Mouse (Mus musculus) forebrain, embryonic 14.5 days (tissue): ENCODE results near the gene Gabra5. TPM values are rescaled to one million over a fixed set of nuclear protein-coding genes. Genes with fewer than 3 reads are reported as not detected.

Experiments used
- ATAC-seq: fragments of 200-750 bp; cut with Nextera tagmentation; 2 replicates; pipeline ENCODE4 v1.8.0; 2017; ENCODE audit warnings: mild to moderate bottlenecking, moderate library complexity
- DNase-seq: peaks from one replicate; pipeline ENCODE4 v3.0.0-alpha.2; 2015; ENCODE audit warnings: low spot score
- H3K27ac ChIP-seq: fragments of 300-500 bp; sonication (generic); 2 replicates; pipeline ENCODE4 v1.5.1; 2014; ENCODE audit warnings: low read depth, mild to moderate bottlenecking, control low read depth, low read length, moderate library complexity
- H3K27me3 ChIP-seq: fragments of 300-500 bp; sonication (generic); replicated peaks from 2 replicates; pipeline ENCODE4 v1.6.1; 2014; ENCODE audit warnings: low read length, control low read depth, mixed read lengths; ENCODE audit not compliant: control insufficient read depth, insufficient read depth
- H3K36me3 ChIP-seq: fragments of 300-500 bp; sonication (generic); 2 replicates; pipeline ENCODE4 v1.6.1; 2014; ENCODE audit warnings: low read length, control low read depth; ENCODE audit not compliant: control insufficient read depth, insufficient read depth
- H3K4me1 ChIP-seq: fragments of 300-500 bp; sonication (generic); 2 replicates; pipeline ENCODE4 v1.6.1; 2014; ENCODE audit warnings: antibody characterized with exemption, low read length, control low read depth; ENCODE audit not compliant: control insufficient read depth, insufficient read depth
- H3K4me2 ChIP-seq: fragments of 300-500 bp; sonication (generic); 2 replicates; pipeline ENCODE4 v1.6.1; 2014; ENCODE audit warnings: mild to moderate bottlenecking, control low read depth, low read length
- H3K4me3 ChIP-seq: fragments of 300-500 bp; sonication (generic); 2 replicates; pipeline ENCODE4 v1.5.1; 2014; ENCODE audit warnings: low read depth, low read length, control low read depth
- H3K9ac ChIP-seq: fragments of 300-500 bp; sonication (generic); 2 replicates; pipeline ENCODE4 v1.6.1; 2014; ENCODE audit warnings: mild to moderate bottlenecking, low read length, control low read depth, moderate library complexity
- H3K9me3 ChIP-seq: fragments of 300-500 bp; sonication (generic); replicated peaks from 2 replicates; pipeline ENCODE4 v1.6.1; 2016; ENCODE audit warnings: low read length, control low read depth, mixed read lengths; ENCODE audit not compliant: control insufficient read depth
- WGBS: fragments of 180-500 bp; shearing (Covaris S2); extraction: QIAGEN DNeasy Blood & Tissue Kit; methylation state at CpG from one replicate; pipeline ENCODE4 v1.1.7; 2014; 5-methylcytosine and 5-hydroxymethylcytosine counted together
- polyA plus RNA-seq: library from polyadenylated mRNA; unstranded; fragments of >200 nt; fragmentation: Nextera tagmentation; extraction: Ambion mirVana; gene quantifications from 2 replicates; pipeline ENCODE4 v1.2.1, GENCODE M21; 2014

Gabra5 gene
- polyA plus RNA-seq, 1 experiment from 2014 or later, result 24.1 TPM

GRCm38 (mm10) chr7:57365134-57366012, 144.5 kb downstream of the Gabra5 start:
- no peaks in the 10 kb centered on the region for H3K27me3 ChIP-seq
- H3K4me3 ChIP-seq, result no peak overlapping the region
- no peaks in the 10 kb centered on the region for H3K9me3 ChIP-seq
- no peak overlapping the region for H3K9ac ChIP-seq
- H3K4me1 ChIP-seq, result no peaks in the 10 kb centered on the region
- no peak overlapping the region for H3K27ac ChIP-seq
- DNase-seq (peak; percentile 21), ATAC-seq (peak; percentile 52)
- no peaks in the 10 kb centered on the region for H3K36me3 ChIP-seq
- WGBS, result 80% methylated on average over 5 of the region's 5 CpGs
- H3K4me2 ChIP-seq, result no peak overlapping the region

DNA sequence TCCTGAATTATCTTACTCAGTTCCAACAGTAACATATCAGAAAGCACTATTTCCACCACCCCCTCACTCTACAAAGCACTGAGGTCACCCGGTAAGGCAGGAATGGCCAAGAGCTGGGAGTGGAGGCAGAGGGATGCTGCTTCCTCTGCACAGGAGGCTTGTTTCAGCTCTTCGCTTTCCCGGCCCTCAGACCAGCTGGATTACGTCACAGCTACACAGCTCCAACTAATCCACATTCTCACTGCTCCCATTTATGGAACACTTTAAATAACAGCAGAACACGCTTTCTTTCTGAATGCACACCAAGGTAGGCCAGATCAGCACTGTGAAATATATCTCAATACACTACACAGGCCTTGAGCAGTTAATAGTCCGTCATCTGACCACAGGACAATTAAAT, 146.0 kb downstream of the Gabra5 start:
- Histone ChIP-seq H3K4me1 (no peaks in the 10 kb centered on the region), H3K27ac (no peak overlapping the region), H3K36me3 (no peaks in the 10 kb centered on the region), H3K9ac (no peak overlapping the region), H3K9me3 (no peaks in the 10 kb centered on the region), H3K4me2 (no peak overlapping the region), H3K27me3 (no peaks in the 10 kb centered on the region), H3K4me3 (no peak overlapping the region)
- ATAC-seq, result no peak
- WGBS, result 90% methylated on average over 6 of the region's 6 CpGs
- DNase-seq, result no peak

DNA sequence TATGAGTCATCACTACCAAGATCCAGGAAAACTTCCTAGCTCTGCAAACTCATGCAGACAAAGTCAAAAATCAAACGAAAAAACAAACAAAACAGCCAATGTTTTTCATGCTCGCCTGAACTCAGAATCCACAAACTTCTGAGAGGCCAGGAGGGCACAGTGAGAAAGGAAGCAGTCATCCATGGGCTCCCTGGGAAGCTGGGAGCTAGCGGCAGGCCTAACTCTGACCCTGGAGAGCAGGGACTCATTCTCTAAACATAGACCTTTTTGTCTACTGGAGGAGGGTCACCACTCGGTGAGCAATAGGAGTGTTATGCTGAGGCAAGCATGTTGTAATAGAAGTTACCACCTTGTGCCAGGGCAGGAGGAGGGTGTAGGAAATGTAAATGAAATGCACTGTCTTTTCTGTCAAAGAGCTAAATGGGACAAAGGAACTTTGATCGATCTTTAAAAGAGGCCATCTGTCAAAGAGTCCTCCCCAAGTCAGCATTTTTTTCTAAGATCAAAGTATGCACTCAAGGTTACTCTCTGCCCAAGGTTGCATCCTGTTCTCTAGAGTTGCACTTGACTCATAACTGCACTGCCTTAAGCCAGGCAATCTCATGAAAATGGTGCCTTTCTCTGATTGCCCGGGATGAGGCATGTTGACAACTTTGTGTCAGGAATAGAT, 151.9 kb downstream of the Gabra5 start:
- no peak overlapping the region for H3K4me2 ChIP-seq
- no peak overlapping the region for H3K27ac ChIP-seq
- no peaks in the 10 kb centered on the region for H3K9me3 ChIP-seq
- no peak overlapping the region for H3K4me3 ChIP-seq
- H3K27me3 ChIP-seq, result no peaks in the 10 kb centered on the region
- H3K4me1 ChIP-seq, result no peaks in the 10 kb centered on the region
- ATAC-seq (no peak), DNase-seq (no peak)
- no peaks in the 10 kb centered on the region for H3K36me3 ChIP-seq
- 45% methylated on average over 6 of the region's 6 CpGs for WGBS
- no peak overlapping the region for H3K9ac ChIP-seq

Other genes with a start within 250 kb of the Gabra5 start
- 2.2 and 3.1 TPM in 2 replicates for gene Gabrg3, start 122.9 kb downstream of the Gabra5 start, polyA plus RNA-seq
- 32.7 and 42.2 TPM in 2 replicates for gene Gabrb3, start 90.4 kb downstream of the Gabra5 start, polyA plus RNA-seq